Mouse (Mus musculus): ENCODE data around the gene Sh2d3c.

- no peak for TF ChIP-seq ZC3H11A (IDR thresholded peaks at IDR 0.05; ENCODE audit: borderline replicate concordance, low read depth, low read length)
- no peak for TF ChIP-seq MAFK (IDR thresholded peaks at IDR 0.05; ENCODE audit: insufficient read depth, low read depth, low read length)
- TF ChIP-seq ZNF384 (IDR thresholded peaks at IDR 0.05; ENCODE audit: low read depth, low read length): no peak
- no peak for TF ChIP-seq CHD2 (IDR thresholded peaks at IDR 0.05; ENCODE audit: low read depth, low read length)
Observed at GRCm38 (mm10) chr2:32720053-32720452, 802 bp upstream of the Sh2d3c start.

Data from ES-E14 (cell line).